Mouse (Mus musculus) hindbrain, postnatal 0 days (tissue): ENCODE results near the gene Msn. TPM values are rescaled to one million over a fixed set of nuclear protein-coding genes. Genes with fewer than 3 reads are reported as not detected.

ENCODE experiments used
- ATAC-seq: fragments of 200-750 bp; cut with Nextera tagmentation; 2 replicates; pipeline ENCODE4 v1.8.0; 2017; ENCODE audit warnings: mild to moderate bottlenecking, moderate TSS enrichment, moderate library complexity
- DNase-seq: peaks from one replicate; pipeline ENCODE4 v3.0.0-alpha.2; 2015; ENCODE audit warnings: low spot score
- H3K27ac ChIP-seq: fragments of 300-500 bp; sonication (generic); 2 replicates; pipeline ENCODE4 v1.5.1; 2014; ENCODE audit warnings: mild to moderate bottlenecking
- H3K27me3 ChIP-seq: fragments of 300-500 bp; sonication (generic); 2 replicates; pipeline ENCODE4 v1.6.1; 2014; ENCODE audit warnings: low read length, mixed read lengths; ENCODE audit not compliant: insufficient read depth
- H3K36me3 ChIP-seq: fragments of 300-500 bp; sonication (generic); 2 replicates; pipeline ENCODE4 v1.6.1; 2014; ENCODE audit warnings: low read length, mixed read lengths; ENCODE audit not compliant: insufficient read depth
- H3K4me1 ChIP-seq: fragments of 300-500 bp; sonication (generic); 2 replicates; pipeline ENCODE4 v1.6.1; 2014; ENCODE audit warnings: antibody characterized with exemption, low read length, mixed read lengths; ENCODE audit not compliant: insufficient read depth
- H3K4me2 ChIP-seq: fragments of 300-500 bp; sonication (generic); 2 replicates; pipeline ENCODE4 v1.6.1; 2014; ENCODE audit warnings: low read depth, mild to moderate bottlenecking, low read length, moderate library complexity, mixed read lengths
- H3K4me3 ChIP-seq: fragments of 300-500 bp; sonication (generic); 2 replicates; pipeline ENCODE4 v1.5.1; 2014; ENCODE audit warnings: low read length
- H3K9ac ChIP-seq: fragments of 300-500 bp; sonication (generic); replicated peaks from 2 replicates; pipeline ENCODE4 v1.6.1; 2014; ENCODE audit warnings: mild to moderate bottlenecking, low read length, moderate library complexity, mixed read lengths
- H3K9me3 ChIP-seq: fragments of 300-500 bp; sonication (generic); 2 replicates; pipeline ENCODE4 v1.6.1; 2016; ENCODE audit warnings: low read length, mixed read lengths
- CTCF ChIP-seq: IDR thresholded peaks from 2 replicates; pipeline ENCODE4 v1.5.1; 2016; ENCODE audit warnings: antibody characterized with exemption, control low read depth, low read depth
- WGBS: fragments of 180-500 bp; shearing (Covaris S2); extraction: QIAGEN DNeasy Blood & Tissue Kit; methylation state at CpG from one replicate; pipeline ENCODE4 v1.1.7; 2014; 5-methylcytosine and 5-hydroxymethylcytosine counted together
- polyA plus RNA-seq: library from polyadenylated mRNA; unstranded; fragments of >200 nt; fragmentation: Nextera tagmentation; extraction: Ambion mirVana; gene quantifications from 2 replicates; pipeline ENCODE4 v1.2.1, GENCODE M21; 2015
- total RNA-seq: library from RNA; depleted of rRNA; stranded (reverse); fragments of >200 nt; gene quantifications from 2 replicates; pipeline ENCODE4 v1.2.3, GENCODE M21; 2014

Msn gene
- total and polyA plus RNA-seq, 2 experiments from 2014 or later = 23.7 to 31.6 TPM

DNA sequence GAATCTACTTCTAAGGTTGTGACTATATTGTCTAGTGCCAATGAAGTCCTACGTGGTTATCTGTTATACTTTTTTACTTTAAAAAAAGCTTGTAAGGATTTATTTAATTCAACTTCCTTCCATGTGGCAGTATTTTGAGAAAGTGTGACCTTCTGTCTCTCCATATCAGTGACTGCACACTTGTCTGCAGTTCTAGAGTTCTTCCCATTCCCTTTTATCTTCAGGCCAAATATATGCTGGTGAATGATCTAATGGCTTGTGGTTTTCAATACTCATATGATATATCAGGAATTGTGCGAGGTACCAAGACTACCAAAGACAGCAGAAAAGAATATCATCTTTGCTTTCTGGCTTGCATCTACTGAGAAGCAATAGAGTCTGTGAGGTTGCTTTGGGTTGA, 43.4 kb downstream of the Msn start:
- no peak for TF ChIP-seq CTCF
- DNase-seq (no peak), ATAC-seq (no peak)
- no peak overlapping the region for H3K4me3 ChIP-seq
- no peak overlapping the region for H3K27ac ChIP-seq
- no peak overlapping the region for H3K4me2 ChIP-seq
- no peaks in the 10 kb centered on the region for H3K36me3 ChIP-seq
- H3K9me3 ChIP-seq = no peaks in the 10 kb centered on the region
- 91% methylated on average over 2 of the region's 2 CpGs for WGBS
- no peaks in the 10 kb centered on the region for H3K27me3 ChIP-seq
- no peak overlapping the region for H3K9ac ChIP-seq
- H3K4me1 ChIP-seq = no peaks in the 10 kb centered on the region

DNA sequence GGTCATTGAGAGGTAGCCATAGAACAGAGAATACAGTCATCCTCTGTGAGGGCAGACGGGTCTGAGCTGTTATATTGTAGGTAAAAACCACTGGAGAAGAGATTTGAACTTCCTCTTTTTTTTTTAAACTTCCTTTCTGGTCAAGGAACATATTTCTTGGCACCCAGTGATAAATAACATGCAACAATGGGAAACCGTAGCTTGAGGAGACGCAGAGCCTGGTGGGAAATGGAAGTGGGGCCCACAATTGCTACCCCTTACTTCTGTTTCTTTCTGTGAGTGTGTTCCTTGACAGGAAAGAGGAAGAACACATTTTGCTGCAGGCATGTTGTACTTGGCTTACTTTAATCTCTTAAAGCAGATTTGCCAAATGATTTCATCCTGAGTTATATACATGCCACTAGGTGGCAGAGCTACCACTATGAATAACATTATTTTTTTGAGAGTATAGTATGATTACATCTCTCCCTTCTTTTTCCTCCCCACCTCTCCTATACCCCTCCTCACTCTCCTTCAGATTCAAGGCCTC, 49.2 kb downstream of the Msn start:
- no peaks in the 10 kb centered on the region for H3K36me3 ChIP-seq
- no peak overlapping the region for H3K4me3 ChIP-seq
- peak; percentile 50 for TF ChIP-seq CTCF
- H3K27ac ChIP-seq = no peak overlapping the region
- 84% methylated on average over 3 of the region's 3 CpGs for WGBS
- DNase-seq (peak; percentile 36), ATAC-seq (no peak)
- H3K9ac ChIP-seq = no peak overlapping the region
- H3K4me2 ChIP-seq = no peak overlapping the region
- no peaks in the 10 kb centered on the region for H3K9me3 ChIP-seq
- no peaks in the 10 kb centered on the region for H3K4me1 ChIP-seq
- no peaks in the 10 kb centered on the region for H3K27me3 ChIP-seq

DNA sequence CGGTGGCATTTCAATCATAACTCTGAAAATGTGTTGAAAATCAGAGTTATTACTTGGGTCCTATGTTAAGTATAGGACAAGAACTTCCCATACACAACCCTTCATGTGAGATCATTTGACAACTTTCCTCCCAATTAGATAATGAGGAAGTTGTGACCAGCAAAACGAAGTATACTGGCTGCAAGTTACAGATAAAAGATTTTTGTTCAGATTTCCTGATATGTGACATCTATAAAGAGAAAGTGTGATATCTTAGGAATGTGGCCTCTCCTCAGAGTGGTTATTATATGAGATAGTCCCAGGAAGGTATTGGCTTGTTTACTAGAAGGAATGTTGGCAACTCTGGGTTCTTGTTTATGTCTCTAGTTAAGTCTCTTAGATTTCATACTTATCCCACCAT, 52.4 kb downstream of the Msn start:
- TF ChIP-seq CTCF = no peak
- H3K4me1 ChIP-seq = no peaks in the 10 kb centered on the region
- no peak overlapping the region for H3K4me2 ChIP-seq
- no peak overlapping the region for H3K27ac ChIP-seq
- H3K9me3 ChIP-seq = no peaks in the 10 kb centered on the region
- no peak overlapping the region for H3K9ac ChIP-seq
- 83% methylated on average over 2 of the region's 2 CpGs for WGBS
- ATAC-seq (no peak), DNase-seq (no peak)
- no peaks in the 10 kb centered on the region for H3K27me3 ChIP-seq
- H3K36me3 ChIP-seq = no peaks in the 10 kb centered on the region
- no peak overlapping the region for H3K4me3 ChIP-seq

DNA sequence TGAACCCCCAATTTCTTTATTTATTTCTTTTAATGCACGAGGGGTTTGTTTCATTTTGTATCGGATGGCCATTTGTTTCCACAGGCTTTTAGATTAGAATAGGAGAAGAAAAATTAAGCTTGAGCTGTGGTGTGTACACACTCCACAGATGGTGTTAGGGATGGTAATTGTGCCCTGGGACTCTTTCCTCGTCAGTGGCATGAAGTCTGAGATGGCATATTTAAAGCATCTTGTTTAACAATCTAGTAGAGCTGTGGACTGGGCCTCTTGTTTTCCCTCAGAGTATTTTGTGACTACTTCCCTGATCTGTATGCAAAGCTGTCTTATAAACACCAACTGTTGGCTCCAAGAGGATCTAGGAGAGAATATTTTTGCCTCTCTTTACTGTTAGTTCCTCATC, 57.5 kb downstream of the Msn start:
- Histone ChIP-seq H3K4me1 (no peaks in the 10 kb centered on the region), H3K4me3 (no peak overlapping the region), H3K36me3 (no peaks in the 10 kb centered on the region), H3K27me3 (no peaks in the 10 kb centered on the region), H3K4me2 (no peak overlapping the region), H3K27ac (no peak overlapping the region), H3K9me3 (no peaks in the 10 kb centered on the region), H3K9ac (no peak overlapping the region)
- no peak for TF ChIP-seq CTCF
- DNase-seq (no peak), ATAC-seq (no peak)
- 78% methylated on average over 3 of the region's 3 CpGs for WGBS

DNA sequence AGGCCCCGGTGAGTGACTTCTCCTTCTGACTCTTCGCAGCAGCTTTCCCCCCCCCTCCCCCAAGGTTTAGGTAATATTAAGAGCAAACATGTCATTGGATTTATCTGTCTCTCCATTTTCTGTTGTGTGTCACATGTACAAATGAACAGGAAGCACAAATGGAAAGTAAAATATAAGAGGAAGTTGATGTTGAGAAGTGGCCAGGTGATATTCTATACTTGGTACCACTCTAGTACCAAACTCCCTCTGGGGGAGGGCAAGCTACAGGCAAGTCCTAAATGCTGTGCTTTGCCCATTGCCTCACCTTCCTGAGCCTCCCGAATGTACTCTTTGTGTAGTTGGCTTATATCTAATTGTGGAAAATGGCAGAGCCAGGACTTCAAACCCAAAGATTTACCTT, 62.1 kb downstream of the Msn start:
- Histone ChIP-seq H3K4me1 (no peaks in the 10 kb centered on the region), H3K27me3 (no peaks in the 10 kb centered on the region), H3K4me2 (no peak overlapping the region), H3K27ac (no peak overlapping the region), H3K4me3 (no peak overlapping the region), H3K9ac (no peak overlapping the region), H3K9me3 (no peaks in the 10 kb centered on the region), H3K36me3 (no peaks in the 10 kb centered on the region)
- no peak for TF ChIP-seq CTCF
- 97% methylated on average over 3 of the region's 3 CpGs for WGBS
- ATAC-seq = no peak
- DNase-seq = no peak

DNA sequence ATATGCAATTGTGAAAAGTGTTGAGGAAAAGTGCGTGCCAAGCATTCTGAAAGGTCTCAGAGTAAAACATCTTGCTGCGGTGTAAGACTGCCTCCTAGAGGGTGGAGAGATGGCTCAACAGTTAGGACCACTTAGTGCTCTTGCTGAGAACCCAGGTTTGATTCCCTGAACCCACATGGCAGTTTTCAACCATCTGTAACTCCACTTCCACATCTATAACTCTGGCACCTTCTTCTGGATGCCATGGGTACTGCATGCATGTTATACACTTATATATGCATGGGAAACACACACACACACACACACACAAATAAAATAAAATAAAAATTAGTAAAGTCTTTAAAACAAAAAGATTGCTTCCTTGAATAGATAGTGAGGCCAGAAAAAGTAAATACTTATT, 66.7 kb downstream of the Msn start:
- peak; percentile 53 for TF ChIP-seq CTCF

DNA sequence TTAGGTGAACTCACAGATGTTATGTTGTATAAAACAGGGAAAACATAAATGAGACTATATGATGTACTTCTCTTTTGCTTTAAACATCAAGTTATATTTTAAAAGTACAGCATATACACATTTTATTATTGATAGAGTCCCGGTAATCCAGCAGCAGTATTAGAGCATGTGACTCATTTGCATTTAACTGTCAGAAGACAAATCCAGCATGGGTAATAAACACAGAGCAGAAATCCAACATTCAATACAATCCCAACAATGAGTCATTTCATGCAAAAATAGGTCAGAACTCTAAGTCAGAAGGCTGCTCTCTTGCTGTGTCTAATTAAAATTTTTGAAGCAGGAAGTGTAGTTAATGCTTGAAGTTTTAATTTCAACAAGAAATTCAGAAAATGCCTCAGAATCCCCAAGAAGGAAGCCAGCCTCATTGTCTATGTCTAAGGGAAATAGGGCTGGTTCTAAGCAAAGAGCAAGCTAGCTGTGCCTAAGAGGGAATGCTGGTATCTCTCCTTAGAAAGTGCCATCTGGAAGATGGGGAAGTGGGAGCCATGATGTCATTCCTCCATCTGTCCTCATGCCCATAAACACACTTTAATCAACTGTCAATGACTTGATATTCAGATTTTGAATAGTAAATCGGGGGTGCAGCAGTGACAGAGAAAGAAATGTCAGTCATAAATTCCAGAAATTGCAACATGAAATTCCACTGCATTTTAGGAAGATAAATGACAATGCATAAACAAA, 76.0 kb downstream of the Msn start:
- Histone ChIP-seq H3K9ac (no peak overlapping the region), H3K27me3 (no peaks in the 10 kb centered on the region), H3K9me3 (no peaks in the 10 kb centered on the region), H3K4me1 (no peaks in the 10 kb centered on the region), H3K4me2 (no peak overlapping the region), H3K27ac (no peak overlapping the region), H3K4me3 (no peak overlapping the region), H3K36me3 (no peaks in the 10 kb centered on the region)
- ATAC-seq (no peak; the same call in 1 of the 2 replicates), DNase-seq (peak; percentile 3)
- no peak for TF ChIP-seq CTCF
- WGBS = 69% methylated on average over 2 of the region's 2 CpGs

More for the DNA sequence above, 66.7 kb downstream of the Msn start:
- Histone ChIP-seq H3K36me3 (no peaks in the 10 kb centered on the region), H3K4me1 (no peaks in the 10 kb centered on the region), H3K27me3 (no peaks in the 10 kb centered on the region), H3K9me3 (no peaks in the 10 kb centered on the region), H3K4me3 (no peak overlapping the region), H3K4me2 (no peak overlapping the region), H3K9ac (no peak overlapping the region), H3K27ac (no peak overlapping the region)
- 80% methylated on average over 2 of the region's 2 CpGs for WGBS
- no peak for ATAC-seq
- DNase-seq = no peak
